Mouse (Mus musculus) spleen, postnatal 10 days (tissue): ENCODE results near the gene Vmn1r184.
"Not testable (repeated sequence)": the region's sequence is repeated elsewhere in the genome, so short reads cannot be mapped to it uniquely, and the experiment has no call there.

ENCODE experiments used
- DNase-seq, 2 experiments: peaks; one replicate each; pipeline ENCODE4 v3.0.0; 2021 to 2022; ENCODE audit warnings: low spot score in 2 of 2

The Vmn1r184 gene

GRCm38 (mm10) chr7:26260034-26260433, at the start of gene Vmn1r184:
TSS of gene Vmn1r184 (plus strand) at chr7:26260334.
- not testable (repeated sequence) for DNase-seq

DNA sequence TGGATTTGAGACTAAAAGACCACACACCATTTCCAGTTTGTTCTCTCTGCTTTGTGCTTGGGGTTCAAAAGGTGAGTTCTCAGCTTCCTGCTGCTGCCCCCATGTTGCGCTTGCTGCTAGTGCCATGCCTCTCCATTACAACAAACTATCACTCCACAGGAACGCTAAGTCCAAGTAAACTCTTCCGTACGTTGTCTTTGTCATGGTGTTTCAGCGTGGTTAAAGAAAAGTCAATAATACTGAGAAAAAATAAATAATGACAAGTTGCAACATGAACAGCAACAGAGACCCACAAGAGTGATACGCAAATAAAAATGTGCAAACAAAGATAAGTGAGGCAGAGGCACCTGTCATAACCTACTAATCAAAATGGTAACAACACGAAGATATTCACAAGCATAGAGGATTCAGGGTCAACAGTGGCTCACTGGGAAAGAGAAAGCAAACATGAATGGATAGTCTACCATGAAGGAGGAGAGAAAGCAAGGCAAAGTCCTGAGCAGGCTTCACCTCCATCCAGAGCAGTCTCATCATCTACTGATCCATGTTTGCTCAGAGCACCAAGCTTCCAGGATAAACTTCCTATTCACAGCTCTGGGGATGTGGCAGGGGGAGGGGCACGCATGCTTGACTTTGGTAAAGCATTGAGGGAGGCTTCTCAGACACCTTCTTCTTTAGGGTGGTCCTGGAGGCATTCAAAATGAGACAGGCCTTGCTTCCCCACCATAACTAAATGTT, 43.5 kb downstream of the Vmn1r184 start:
- DNase-seq: not testable (repeated sequence)

- not testable (repeated sequence) for DNase-seq
Observed at GRCm38 (mm10) chr7:26306926-26307325, 46.8 kb downstream of the Vmn1r184 start, which contains the start of gene Cyp2a4. TSS of gene Cyp2a4 (plus strand) at chr7:26307169.

DNA sequence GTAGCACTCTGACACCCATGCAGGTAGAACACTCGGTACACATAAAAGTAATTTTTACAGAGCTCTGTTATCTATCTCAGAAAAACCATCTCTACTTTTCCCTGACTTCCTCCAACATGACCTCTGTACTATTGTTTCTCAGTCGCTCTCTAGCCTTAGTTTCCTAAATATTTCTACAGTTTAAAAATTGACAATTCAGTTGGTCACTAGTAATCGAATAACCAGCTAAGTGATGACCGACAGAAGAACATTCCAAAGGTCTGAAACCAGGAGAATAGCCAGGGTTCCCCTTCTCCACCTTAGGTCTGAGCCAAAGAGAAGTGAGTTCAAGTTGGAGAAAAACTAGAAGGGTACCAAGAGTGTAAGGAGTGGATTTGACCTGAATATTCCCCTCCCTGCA, 51.7 kb downstream of the Vmn1r184 start:
- not testable (repeated sequence) for DNase-seq

- DNase-seq: not testable (repeated sequence)
Observed at GRCm38 (mm10) chr7:26315194-26315593, 55.1 kb downstream of the Vmn1r184 start.

DNA sequence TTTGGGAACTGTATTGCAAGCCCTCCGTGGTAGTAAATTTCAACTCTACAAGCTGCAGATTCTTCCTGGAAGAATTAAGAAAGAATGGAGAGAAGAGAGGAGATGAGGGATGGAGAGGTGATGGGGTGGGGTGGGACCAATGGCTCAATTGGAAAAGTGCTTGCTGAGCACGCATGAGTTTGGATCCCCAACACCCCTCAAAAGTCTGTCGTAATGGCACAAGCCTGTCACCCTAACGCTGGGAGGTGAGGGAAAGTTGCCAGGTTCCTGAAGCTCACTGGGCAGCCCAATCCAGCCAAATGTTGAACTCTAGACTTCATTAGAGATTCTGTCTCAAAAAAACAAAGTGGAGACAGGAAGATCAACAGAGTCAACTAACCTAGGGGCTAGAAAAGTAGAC, 55.7 kb downstream of the Vmn1r184 start:
- not testable (repeated sequence) for DNase-seq
